Mouse (Mus musculus): ENCODE results near the gene Prune2. TPM values are rescaled to one million over a fixed set of nuclear protein-coding genes. Genes with fewer than 3 reads are reported as not detected.

Prune2 gene
- polyA plus RNA-seq, 1 experiment: 37.2 TPM

DNA sequence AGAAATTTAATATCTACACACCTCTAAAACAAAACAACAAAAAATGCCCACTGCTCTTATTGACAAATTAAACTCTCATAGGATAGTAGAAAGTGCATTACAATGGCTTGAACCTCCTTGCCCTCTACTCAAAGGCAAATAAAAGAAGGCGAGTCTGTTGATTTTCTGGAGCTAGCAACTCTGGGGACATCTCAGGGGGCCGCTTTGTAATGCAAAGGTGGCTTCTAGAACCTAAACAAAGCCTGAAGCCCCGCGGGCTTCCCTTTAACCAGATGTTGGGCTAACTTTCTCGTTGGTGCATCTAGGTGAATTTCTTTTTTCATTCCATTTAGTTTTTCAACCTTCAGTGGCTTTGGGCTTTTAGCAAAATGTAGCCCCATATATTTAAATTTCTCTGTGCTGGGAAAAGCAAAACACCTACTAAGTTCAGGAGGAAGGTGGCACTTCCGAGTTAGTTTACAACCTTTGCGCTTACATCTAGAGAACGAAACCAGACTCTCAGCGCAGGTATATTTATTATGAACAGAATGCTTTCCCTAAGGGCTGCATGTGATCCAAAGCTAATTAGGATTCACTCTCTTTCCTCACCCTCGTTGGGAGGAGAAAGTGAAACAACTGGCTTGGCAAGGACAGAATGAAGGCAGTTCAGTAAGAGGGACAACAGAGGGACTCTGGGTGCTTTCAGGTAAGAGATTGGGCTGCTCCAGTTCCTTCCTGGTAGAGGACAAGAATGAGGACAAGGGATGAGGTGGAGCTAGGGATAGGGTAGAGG lies 182.4 kb downstream of the Prune2 start:
- Histone ChIP-seq H3K4me3 (ENCODE audit: insufficient read depth, low read length) (no peak overlapping the region), H3K4me1 (ENCODE audit: control insufficient read depth, insufficient read depth, low read length) (no peaks in the 10 kb centered on the region), H3K27ac (ENCODE audit: insufficient read depth, low read length) (no peak overlapping the region)
- TF ChIP-seq POLR2A (IDR thresholded peaks at IDR 0.05; ENCODE audit: extremely low read depth, insufficient read depth, low read length): no peak
- TF ChIP-seq CTCF (IDR thresholded peaks at IDR 0.05; ENCODE audit: extremely low read depth, insufficient read depth, low read length): no peak

DNA sequence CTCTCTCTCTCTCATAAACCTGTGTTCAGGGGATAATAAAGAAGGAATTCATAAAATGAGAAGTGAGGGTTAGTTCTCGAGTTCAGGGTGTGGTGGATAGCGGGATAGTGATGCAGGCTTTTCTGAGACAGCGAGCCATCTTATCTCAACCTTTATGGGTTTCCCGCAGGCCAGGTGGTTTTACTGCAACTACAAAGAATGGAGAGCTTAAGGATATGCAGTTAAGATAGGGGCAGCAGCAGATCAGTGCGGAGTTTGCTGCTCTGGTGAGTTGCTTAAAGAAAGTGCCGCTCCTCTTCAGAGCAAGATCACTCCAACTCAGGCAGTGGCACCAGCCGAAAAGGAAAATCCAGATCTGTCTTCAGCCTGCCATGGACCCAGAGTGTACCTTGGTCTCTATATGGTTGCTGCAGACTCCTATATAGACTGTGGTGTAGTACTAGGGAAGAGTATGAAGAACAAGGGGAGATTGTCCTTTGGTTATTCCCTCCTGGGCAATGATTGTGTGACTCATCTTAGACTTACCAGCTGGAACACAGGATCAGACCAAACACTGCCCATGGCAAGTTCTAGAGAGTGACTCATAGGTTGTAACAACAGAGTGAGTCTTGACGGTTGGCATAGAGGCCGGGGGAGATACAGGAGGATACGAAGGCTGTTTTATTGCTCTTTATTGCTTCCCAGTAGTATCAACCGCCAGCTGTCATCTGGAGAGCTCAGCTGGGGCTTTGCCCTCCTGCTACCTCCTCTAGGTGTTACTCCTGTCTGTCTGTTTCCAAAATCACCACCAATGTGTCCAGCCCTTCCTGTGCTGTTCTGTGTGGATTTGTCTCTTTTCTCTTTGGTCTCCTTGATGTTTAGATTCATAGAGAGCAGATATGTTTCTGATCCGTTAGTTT lies 184.3 kb downstream of the Prune2 start:
- Histone ChIP-seq H3K27ac (ENCODE audit: insufficient read depth, low read length) (no peak overlapping the region), H3K4me3 (ENCODE audit: insufficient read depth, low read length) (no peak overlapping the region), H3K4me1 (ENCODE audit: control insufficient read depth, insufficient read depth, low read length) (no peaks in the 10 kb centered on the region)
- TF ChIP-seq POLR2A (IDR thresholded peaks at IDR 0.05; ENCODE audit: extremely low read depth, insufficient read depth, low read length): no peak
- no peak for TF ChIP-seq CTCF (IDR thresholded peaks at IDR 0.05; ENCODE audit: extremely low read depth, insufficient read depth, low read length)

DNA sequence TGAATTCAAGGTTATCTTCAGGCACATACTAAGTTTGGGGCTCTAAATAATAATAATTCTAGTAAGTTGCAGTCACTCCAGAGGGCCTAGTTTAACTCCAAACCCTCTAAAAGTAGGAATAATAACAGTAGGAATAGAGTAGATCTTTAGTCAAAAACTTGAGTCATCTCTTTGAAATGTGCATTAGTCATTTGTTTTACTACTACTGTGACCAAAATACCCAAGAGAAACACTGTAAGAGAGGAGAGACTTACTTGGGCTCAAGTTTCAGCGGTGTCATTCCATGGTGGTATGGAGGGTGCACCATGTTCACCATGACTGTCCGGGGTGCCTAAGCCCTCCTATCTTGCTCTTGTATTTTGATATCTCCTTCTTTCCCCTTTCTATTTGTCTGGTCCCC lies 187.3 kb downstream of the Prune2 start:
- Histone ChIP-seq H3K4me3 (ENCODE audit: insufficient read depth, low read length) (no peak overlapping the region), H3K27ac (ENCODE audit: insufficient read depth, low read length) (no peak overlapping the region), H3K4me1 (ENCODE audit: control insufficient read depth, insufficient read depth, low read length) (no peaks in the 10 kb centered on the region)
- no peak for TF ChIP-seq POLR2A (IDR thresholded peaks at IDR 0.05; ENCODE audit: extremely low read depth, insufficient read depth, low read length)
- TF ChIP-seq CTCF (IDR thresholded peaks at IDR 0.05; ENCODE audit: extremely low read depth, insufficient read depth, low read length): no peak

DNA sequence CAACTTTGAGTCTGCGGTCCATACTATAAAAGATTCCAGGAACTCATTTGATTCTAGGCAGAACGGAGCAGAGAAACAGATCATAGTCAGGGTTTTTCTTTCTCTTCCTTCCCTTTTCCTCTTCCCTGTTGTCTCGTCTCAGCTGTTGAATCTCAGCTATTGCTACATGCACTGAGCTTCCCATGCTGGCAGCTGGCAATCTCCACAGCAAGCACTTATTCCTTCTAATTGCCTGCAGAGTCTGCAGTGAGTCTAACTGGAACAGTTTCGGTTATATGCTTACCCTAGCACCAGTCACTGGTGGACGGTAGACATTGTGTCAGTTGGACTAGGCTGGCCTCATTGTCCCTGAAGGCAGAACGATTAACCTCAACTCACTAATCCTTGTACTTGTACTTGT lies 188.3 kb downstream of the Prune2 start:
- H3K4me3 ChIP-seq (ENCODE audit: insufficient read depth, low read length): no peak overlapping the region
- H3K4me1 ChIP-seq (ENCODE audit: control insufficient read depth, insufficient read depth, low read length): no peaks in the 10 kb centered on the region
- TF ChIP-seq CTCF (IDR thresholded peaks at IDR 0.05; ENCODE audit: extremely low read depth, insufficient read depth, low read length) (no peak), POLR2A (IDR thresholded peaks at IDR 0.05; ENCODE audit: extremely low read depth, insufficient read depth, low read length) (no peak)
- no peak overlapping the region for H3K27ac ChIP-seq (ENCODE audit: insufficient read depth, low read length)

DNA sequence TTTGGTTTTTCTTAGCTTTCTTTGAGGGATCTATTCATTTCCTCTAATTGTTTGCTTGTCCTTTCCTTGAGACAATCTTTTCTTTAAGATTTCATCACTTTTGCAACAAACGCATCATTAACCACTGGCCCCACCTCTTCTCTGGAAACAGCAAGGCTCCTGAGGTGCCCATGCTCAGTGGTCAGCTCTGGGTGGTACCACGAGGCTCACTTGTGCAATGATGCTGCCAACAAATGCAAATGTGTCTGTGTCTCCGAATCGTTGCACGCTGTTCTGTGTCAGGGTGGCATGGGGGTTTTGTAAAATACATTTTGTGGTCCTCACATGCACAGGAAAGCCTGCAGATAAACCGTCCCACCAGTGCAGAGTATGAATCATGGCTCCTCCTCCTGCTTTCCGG lies 194.1 kb downstream of the Prune2 start:
- Histone ChIP-seq H3K27ac (ENCODE audit: insufficient read depth, low read length) (no peak overlapping the region), H3K4me1 (ENCODE audit: control insufficient read depth, insufficient read depth, low read length) (no peaks in the 10 kb centered on the region), H3K4me3 (ENCODE audit: insufficient read depth, low read length) (no peak overlapping the region)
- no peak for TF ChIP-seq CTCF (IDR thresholded peaks at IDR 0.05; ENCODE audit: extremely low read depth, insufficient read depth, low read length)
- TF ChIP-seq POLR2A (IDR thresholded peaks at IDR 0.05; ENCODE audit: extremely low read depth, insufficient read depth, low read length): no peak

DNA sequence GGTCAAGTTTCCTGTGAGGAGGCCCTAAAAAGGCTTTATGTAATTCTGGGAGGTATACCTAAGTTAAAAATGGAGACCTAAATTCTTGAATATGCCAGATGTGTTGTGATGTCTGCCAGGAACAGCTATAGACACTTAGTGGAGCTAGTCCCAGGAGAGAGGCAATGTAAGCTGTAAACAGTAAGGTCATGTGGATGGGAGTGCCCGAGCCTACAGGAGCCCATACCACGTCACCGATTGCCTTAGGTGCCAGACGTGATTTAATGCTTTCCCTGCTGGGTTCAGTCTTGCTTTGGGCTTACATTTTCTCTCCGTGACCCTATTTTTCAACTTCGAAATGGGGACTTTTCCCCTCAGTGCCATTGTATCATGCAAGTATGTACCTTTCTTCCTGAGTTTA lies 195.9 kb downstream of the Prune2 start:
- no peak overlapping the region for H3K27ac ChIP-seq (ENCODE audit: insufficient read depth, low read length)
- no peak overlapping the region for H3K4me3 ChIP-seq (ENCODE audit: insufficient read depth, low read length)
- no peak for TF ChIP-seq CTCF (IDR thresholded peaks at IDR 0.05; ENCODE audit: extremely low read depth, insufficient read depth, low read length)
- no peak for TF ChIP-seq POLR2A (IDR thresholded peaks at IDR 0.05; ENCODE audit: extremely low read depth, insufficient read depth, low read length)
- H3K4me1 ChIP-seq (ENCODE audit: control insufficient read depth, insufficient read depth, low read length): no peaks in the 10 kb centered on the region

DNA sequence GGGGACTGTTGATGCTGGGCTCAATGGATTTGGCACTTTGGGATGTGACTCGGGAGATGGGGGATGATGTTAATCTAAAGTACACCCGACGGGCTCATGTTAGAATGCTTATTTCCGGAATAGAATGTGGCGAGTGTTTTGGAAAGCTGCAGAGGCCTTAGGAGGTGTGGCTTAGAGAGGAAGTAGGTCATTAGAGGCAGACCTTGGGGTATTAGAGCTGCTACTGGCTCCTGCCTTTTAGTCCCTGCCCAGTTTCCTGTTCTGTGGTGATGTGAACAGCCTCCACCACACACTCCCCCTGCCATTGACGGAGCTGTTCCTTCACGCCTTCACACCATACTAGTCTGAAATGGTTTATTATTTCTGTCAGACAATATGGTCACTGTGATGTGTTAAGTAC lies 196.5 kb downstream of the Prune2 start:
- no peak for TF ChIP-seq POLR2A (IDR thresholded peaks at IDR 0.05; ENCODE audit: extremely low read depth, insufficient read depth, low read length)
- no peak for TF ChIP-seq CTCF (IDR thresholded peaks at IDR 0.05; ENCODE audit: extremely low read depth, insufficient read depth, low read length)

DNA sequence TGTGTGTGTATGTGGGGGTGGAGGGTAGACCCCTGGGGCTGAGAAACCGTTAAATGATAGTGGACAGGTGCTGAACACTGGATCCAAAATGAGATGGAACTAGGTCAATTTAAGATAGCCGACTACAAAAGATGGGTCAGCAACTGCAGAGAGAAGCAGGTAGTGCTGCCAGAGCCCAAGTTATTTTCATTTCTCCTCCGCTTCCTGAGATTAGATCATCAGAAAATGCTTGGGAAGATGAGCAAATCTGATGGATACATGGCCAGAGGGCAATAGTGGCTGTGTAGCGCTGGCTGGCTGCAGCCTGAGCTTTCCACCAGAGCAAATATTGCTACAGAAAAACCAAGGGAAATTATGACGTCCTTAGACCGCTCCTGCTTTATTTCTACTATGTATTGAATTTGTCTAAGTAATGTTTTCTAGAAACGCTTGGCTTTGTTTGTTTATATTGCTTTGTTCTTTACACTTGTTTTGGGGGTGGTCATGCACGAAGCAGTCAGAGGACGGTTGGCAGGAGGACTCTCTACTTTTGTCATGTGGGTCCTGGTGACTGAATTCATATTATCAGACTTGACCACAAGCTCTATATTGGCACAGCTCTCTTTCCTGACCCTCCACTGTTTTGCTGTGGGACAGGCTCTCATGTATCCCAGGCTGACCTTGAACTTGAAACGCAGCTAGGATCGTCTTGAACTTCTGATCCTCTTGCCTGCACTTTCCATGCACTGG lies 198.2 kb downstream of the Prune2 start:
- H3K4me1 ChIP-seq (ENCODE audit: control insufficient read depth, insufficient read depth, low read length): no peaks in the 10 kb centered on the region
- no peak overlapping the region for H3K27ac ChIP-seq (ENCODE audit: insufficient read depth, low read length)
- TF ChIP-seq POLR2A (IDR thresholded peaks at IDR 0.05; ENCODE audit: extremely low read depth, insufficient read depth, low read length) (no peak), CTCF (IDR thresholded peaks at IDR 0.05; ENCODE audit: extremely low read depth, insufficient read depth, low read length) (no peak)
- H3K4me3 ChIP-seq (ENCODE audit: insufficient read depth, low read length): no peak overlapping the region

More for the DNA sequence above, 196.5 kb downstream of the Prune2 start:
- H3K27ac ChIP-seq (ENCODE audit: insufficient read depth, low read length): no peak overlapping the region
- no peaks in the 10 kb centered on the region for H3K4me1 ChIP-seq (ENCODE audit: control insufficient read depth, insufficient read depth, low read length)
- no peak overlapping the region for H3K4me3 ChIP-seq (ENCODE audit: insufficient read depth, low read length)

DNA sequence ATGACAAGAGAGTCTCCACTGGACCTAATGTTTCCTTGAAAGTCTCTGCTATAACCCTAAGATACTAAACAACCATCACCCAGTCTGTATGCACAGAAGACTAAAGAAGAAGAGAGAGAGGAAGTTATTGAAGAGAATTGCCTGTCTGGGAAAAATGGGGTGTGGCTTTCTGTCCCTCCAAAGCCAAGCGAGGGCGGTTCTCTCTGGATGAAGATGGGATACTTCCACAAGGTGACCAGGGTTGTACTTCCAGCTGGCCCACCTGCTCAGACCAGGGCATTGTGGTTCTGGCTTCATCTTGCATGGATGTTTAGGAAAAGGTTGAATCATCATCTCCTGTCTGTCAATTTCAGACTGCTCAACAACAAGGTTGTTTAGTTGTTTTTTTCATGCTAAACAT lies 199.3 kb downstream of the Prune2 start:
- TF ChIP-seq POLR2A (IDR thresholded peaks at IDR 0.05; ENCODE audit: extremely low read depth, insufficient read depth, low read length): no peak
- no peak for TF ChIP-seq CTCF (IDR thresholded peaks at IDR 0.05; ENCODE audit: extremely low read depth, insufficient read depth, low read length)
- H3K4me3 ChIP-seq (ENCODE audit: insufficient read depth, low read length): no peak overlapping the region
- H3K4me1 ChIP-seq (ENCODE audit: control insufficient read depth, insufficient read depth, low read length): no peaks in the 10 kb centered on the region
- H3K27ac ChIP-seq (ENCODE audit: insufficient read depth, low read length): no peak overlapping the region
